Mouse (Mus musculus) small intestine, adult 2 months (tissue): ENCODE data around the gene Gm10226.
"Not testable (repeated sequence)": the region's sequence is repeated elsewhere in the genome, so short reads cannot be mapped to it uniquely, and the experiment has no call there.

Experiments
- CTCF ChIP-seq: fragments of 200-500 bp; IDR thresholded peaks from 2 replicates; pipeline ENCODE4 v1.5.1; 2012; ENCODE audit warnings: low read depth, mild to moderate bottlenecking, control low read depth, inconsistent platforms, low read length, moderate library complexity, mixed read lengths; ENCODE audit not compliant: insufficient replicate concordance, insufficient read length; ENCODE audit errors: extremely low read depth
- POLR2A ChIP-seq: fragments of 200-500 bp; IDR thresholded peaks from 2 replicates; pipeline ENCODE4 v1.6.1; 2012; ENCODE audit warnings: low read depth, mild to moderate bottlenecking, control low read depth, inconsistent platforms, low read length, moderate library complexity

- TF ChIP-seq CTCF, POLR2A: not testable (repeated sequence)
These were observed 38.8 kb downstream of the Gm10226 start, which contains the start of gene Zfp229 for GRCm38 (mm10) chr17:21730495-21730894.
